Mouse (Mus musculus): Measurements from ENCODE around the gene Trim7. TPM values are rescaled to one million over a fixed set of nuclear protein-coding genes. Genes with fewer than 3 reads are reported as not detected.
"Not testable (repeated sequence)": the region's sequence is repeated elsewhere in the genome, so short reads cannot be mapped to it uniquely, and the experiment has no call there.

The Trim7 gene
- polyA plus RNA-seq, 1 experiment from 2014 or later: 1.00 TPM

DNA sequence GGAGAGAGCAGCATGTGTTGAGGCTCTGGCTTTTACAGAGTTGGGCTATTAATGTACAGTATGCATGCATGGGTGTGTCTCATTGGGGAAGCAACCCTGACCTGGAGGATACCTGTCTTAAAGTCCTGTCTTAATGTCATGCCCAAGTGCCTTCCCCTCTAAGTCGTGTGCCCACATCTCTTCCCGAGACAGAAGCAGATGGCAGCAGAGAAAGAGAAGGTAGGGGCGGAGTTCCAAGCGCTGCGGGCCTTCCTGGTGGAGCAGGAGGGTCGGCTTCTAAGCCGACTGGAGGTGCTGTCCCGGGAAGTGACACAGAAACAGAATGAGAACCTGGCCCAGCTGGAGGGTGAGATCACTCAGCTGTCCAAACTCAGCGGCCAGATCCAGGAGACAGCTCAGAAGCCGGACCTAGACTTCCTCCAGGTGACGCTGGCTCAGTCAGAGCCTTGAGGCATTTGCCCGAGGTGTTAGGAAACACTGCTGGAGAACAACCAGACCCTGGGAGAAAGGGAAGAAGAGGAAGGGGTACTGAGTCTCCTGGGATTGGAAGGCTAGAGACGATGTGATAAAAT is 19.4 kb downstream of the Trim7 start:
- Histone ChIP-seq H3K4me3 (replicated peaks) (no peak overlapping the region), H3K36me3 (replicated peaks) (no peaks in the 10 kb centered on the region), H3K4me1 (no peaks in the 10 kb centered on the region), H3K4me2 (no peak overlapping the region), H3K27me3 (peaks cover 19% of the 10 kb centered on the region), H3K9me3 (no peaks in the 10 kb centered on the region), H3K27ac (no peak overlapping the region), H3K9ac (no peak overlapping the region)
- 44% methylated on average over 13 of the region's 13 CpGs for WGBS
- ATAC-seq (ENCODE audit: low FRiP score): no peak

DNA sequence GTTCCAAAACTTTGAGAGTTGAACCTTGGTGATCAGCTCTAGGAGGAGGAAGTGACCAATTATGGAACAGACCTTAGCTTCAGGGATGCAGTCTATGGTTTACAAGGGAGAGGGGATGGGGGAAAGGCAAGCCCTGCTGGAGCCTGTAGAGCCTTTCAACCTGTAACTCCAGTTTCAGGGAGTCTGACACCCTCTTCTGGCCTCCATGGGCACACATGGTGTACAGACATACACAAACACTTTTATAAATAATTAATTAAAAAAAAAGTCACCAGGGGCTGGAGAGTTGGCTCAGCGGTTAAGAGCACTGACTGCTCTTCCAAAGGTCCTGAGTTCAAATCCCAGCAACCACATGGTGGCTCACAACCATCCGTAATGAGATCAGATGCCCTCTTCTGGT is 20.4 kb downstream of the Trim7 start:
- not testable (repeated sequence) for H3K27ac ChIP-seq; H3K9me3 ChIP-seq; H3K36me3 ChIP-seq (replicated peaks); H3K4me2 ChIP-seq; H3K4me1 ChIP-seq; ATAC-seq (ENCODE audit: low FRiP score); H3K4me3 ChIP-seq (replicated peaks); H3K9ac ChIP-seq
- WGBS: 77% methylated on average over 2 of the region's 2 CpGs
- peaks cover 21% of the 10 kb centered on the region for H3K27me3 ChIP-seq

DNA sequence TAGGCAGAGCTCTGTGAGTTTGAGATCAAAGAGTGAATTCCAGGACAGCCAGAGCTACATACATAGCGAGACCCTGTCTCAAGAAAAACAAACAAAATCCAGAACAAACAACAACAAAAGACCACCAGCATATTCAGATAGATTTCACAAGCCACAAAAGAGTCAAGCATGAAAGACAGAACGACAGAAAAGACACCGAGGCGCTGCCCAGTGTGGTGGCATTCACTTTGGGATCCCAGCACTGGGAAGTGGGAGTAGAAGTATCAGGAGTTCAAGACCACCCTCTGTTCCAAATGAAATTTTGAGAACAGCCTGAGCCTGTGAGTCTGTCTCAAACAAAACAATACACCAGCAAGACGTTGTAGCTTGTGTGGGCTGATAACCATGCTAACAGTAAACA is 20.9 kb downstream of the Trim7 start:
- Histone ChIP-seq H3K4me2 (no peak overlapping the region), H3K9me3 (no peaks in the 10 kb centered on the region), H3K27ac (no peak overlapping the region), H3K4me3 (replicated peaks) (no peak overlapping the region), H3K4me1 (no peaks in the 10 kb centered on the region), H3K27me3 (peaks cover 21% of the 10 kb centered on the region), H3K9ac (no peak overlapping the region), H3K36me3 (replicated peaks) (no peaks in the 10 kb centered on the region)
- ATAC-seq (ENCODE audit: low FRiP score): no peak
- WGBS: 66% methylated on average over 5 of the region's 5 CpGs

DNA sequence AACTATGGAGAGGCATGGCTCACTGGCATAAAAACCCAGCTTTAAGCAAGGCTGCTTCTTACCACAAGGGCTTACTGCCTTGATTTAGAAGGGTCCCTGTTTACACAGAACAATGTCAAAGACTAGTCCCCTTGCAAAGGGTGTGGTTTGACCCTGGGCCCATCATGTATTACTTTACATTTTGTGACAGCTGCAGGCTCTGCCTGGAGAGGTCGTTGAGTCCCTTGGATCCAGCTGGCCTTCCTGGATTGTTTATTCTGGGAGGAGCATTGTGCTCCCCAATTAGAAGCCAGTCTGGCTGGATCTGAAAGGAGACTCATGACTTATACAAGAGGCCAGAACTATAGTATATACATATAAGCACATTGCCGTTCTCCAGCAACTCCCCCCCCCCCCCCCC is 24.3 kb downstream of the Trim7 start:
- H3K4me3 ChIP-seq (replicated peaks): no peak overlapping the region
- H3K9me3 ChIP-seq: no peaks in the 10 kb centered on the region
- H3K4me2 ChIP-seq: no peak overlapping the region
- 61% methylated on average over 2 of the region's 2 CpGs for WGBS
- H3K27ac ChIP-seq: no peak overlapping the region
- no peak overlapping the region for H3K9ac ChIP-seq
- ATAC-seq (ENCODE audit: low FRiP score): no peak
- peaks cover 23% of the 10 kb centered on the region for H3K4me1 ChIP-seq
- H3K27me3 ChIP-seq: peaks cover 21% of the 10 kb centered on the region
- H3K36me3 ChIP-seq (replicated peaks): no peaks in the 10 kb centered on the region

DNA sequence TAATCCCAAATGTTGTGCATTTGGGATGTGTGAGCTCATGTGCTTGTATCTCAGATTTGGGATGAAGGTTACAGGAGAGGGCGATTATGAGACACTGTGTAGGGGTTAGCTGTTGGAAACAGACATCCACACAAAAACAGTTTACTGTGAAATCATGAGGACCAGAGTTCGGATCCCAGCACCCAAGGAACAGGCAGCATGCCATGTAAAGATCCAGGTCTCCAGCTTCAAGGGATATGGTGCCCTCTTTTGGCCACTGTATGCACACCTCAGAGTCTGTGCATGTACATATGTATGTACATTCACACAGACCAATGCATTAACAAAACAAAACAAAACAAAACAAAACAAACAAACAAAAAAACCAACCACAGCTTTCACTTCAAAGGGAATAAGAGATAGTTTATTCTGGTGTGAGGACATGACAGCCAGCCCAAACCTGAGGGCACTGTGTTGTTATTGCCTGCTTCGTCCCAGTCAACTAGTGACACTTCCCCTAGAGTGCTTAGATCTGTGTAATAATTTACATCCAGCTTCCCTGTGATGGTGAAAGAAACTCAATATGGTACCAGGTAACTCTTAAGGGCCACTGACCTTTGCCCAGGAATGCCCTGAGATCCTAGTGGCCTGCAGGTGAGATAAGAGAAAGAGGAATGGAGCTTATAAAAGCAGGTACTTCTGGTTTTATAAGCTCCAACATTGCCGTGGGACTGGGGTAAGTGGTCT is 25.5 kb downstream of the Trim7 start:
- ATAC-seq (ENCODE audit: low FRiP score): no peak
- Histone ChIP-seq H3K27me3 (peaks cover 21% of the 10 kb centered on the region), H3K36me3 (replicated peaks) (no peaks in the 10 kb centered on the region), H3K4me1 (peaks cover 23% of the 10 kb centered on the region), H3K27ac (no peak overlapping the region), H3K4me2 (no peak overlapping the region), H3K9me3 (no peaks in the 10 kb centered on the region), H3K4me3 (replicated peaks) (no peak overlapping the region), H3K9ac (no peak overlapping the region)
- whole genome bisulfite sequencing: 82% methylated on average over 4 of the region's 4 CpGs

DNA sequence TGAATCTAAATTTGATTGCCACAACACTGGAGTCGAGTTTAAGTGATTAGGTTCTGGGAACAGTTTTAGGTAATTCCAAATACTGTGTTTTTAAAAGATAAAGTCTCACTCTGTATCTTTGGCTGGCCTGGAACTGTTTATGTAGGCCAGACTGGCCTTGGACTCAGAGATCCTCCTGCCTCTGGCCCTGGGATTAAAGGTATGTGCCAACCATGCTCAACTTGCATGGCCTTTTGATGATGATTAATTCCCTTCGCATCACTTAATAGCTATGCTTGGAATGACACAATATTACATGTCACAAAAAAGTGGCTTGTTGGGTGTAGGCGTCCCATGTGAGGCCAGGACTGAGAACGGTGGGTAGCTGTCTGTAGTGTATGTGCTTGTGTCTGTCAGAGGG is 26.2 kb downstream of the Trim7 start:
- Histone ChIP-seq H3K4me3 (replicated peaks) (peak overlapping the region; percentile 58), H3K9me3 (no peaks in the 10 kb centered on the region), H3K4me2 (no peak overlapping the region), H3K9ac (no peak overlapping the region), H3K4me1 (peaks cover 23% of the 10 kb centered on the region), H3K27ac (no peak overlapping the region), H3K36me3 (replicated peaks) (no peaks in the 10 kb centered on the region), H3K27me3 (peaks cover 21% of the 10 kb centered on the region)
- no peak for ATAC-seq (ENCODE audit: low FRiP score)
- 77% methylated on average over 4 of the region's 4 CpGs for WGBS

DNA sequence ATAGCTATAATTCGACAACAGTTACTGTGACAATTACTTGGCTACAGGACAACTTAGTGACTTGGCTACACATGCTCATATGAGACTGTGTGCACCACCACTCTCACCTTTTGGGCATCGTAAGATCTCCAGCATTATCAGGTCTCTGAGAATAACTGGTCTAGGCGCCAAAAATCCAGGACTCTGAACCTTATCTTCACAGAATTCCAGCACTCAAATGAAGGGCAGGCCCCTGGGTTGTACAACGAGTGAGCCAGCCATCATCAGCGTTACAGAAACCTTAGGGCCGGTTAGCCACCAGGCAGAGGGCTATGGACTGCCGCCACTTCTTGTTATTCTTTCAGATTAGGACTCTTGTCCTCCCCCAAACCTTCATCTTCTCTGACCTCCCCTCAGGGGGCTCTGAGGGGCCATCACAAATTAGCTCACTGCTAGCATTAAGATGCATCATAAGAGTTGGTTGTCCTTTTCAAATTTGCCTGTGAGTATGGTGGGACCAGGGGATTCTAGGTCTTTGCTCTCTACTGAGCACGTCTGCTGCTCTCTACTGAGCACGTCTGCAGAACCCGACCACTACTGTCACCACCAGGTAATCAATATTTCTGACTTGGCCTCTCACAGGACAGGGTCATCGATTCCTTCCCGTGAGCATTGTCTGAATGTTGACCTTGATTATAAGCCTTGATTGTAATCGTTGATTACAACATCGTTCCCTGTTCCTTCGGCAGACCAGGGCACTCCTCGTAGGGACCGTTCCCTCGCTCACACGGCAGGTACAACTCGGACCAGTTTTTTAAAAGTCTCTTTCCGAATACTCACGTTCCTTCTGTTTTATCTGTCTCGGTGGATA is 26.9 kb downstream of the Trim7 start:
- peak; percentile 18; the same call in 1 of the 2 replicates for ATAC-seq (ENCODE audit: low FRiP score)
- WGBS: 8% methylated on average over 23 of the region's 23 CpGs
- H3K36me3 ChIP-seq (replicated peaks): no peaks in the 10 kb centered on the region
- H3K9me3 ChIP-seq: no peaks in the 10 kb centered on the region
- peaks cover 23% of the 10 kb centered on the region for H3K27me3 ChIP-seq
- H3K4me3 ChIP-seq (replicated peaks): peak overlapping the region; percentile 58
- H3K4me2 ChIP-seq: peak overlapping the region; percentile 85
- peak overlapping the region; percentile 50 for H3K9ac ChIP-seq
- no peak overlapping the region for H3K27ac ChIP-seq
- peaks cover 26% of the 10 kb centered on the region for H3K4me1 ChIP-seq

DNA sequence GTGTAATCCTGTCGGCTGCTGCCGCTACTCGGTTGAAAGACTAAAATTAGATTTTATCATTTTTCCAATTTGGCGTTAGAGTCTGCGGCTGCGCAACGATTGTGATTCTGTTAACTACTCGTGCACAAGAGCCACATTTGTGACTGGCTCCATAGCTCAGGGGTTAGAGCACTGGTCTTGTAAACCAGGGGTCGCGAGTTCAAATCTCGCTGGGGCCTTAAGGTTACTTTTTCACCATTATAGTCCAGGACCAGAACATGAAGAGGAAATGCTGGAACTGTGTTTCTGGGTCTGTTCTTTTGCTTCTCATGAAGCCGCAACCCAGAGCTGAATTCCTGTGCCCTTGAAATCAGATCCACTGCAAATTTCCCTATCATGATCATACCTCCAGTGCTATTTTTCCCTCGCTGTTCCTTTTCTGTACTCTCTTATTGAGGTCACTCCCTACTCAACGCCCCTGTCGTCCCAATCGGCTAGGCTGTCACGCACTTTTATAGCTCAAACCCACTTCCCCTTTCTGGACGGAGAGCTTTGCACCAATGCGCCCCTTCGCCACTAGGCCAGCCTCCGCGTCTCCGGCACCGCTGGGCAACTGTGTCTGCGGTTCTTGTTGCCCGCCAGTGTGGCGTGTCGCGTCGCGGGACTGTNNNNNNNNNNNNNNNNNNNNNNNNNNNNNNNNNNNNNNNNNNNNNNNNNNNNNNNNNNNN is 27.7 kb downstream of the Trim7 start:
- ATAC-seq (ENCODE audit: low FRiP score): peak; percentile 68
- under 1% methylated on average over 31 of the region's 31 CpGs for WGBS

DNA sequence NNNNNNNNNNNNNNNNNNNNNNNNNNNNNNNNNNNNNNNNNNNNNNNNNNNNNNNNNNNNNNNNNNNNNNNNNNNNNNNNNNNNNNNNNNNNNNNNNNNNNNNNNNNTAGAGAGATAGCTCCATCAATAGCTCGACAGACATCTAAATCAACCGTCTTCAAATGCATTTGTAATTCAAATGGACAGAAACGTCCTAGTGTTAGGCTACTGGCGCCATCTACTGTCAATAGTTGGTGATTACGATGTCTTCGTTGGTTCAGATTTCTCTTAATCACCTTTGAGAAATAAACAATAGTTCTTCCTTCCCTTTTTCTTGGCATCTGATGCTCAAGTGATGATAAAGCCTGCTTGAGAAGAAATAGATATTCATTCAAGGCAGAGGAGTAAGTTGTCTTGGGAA is 33.1 kb downstream of the Trim7 start:
- WGBS: under 1% methylated on average over 6 of the region's 6 CpGs
- H3K27ac ChIP-seq: no peak overlapping the region
- H3K36me3 ChIP-seq (replicated peaks): no peaks in the 10 kb centered on the region
- peaks cover 22% of the 10 kb centered on the region for H3K27me3 ChIP-seq
- H3K9ac ChIP-seq: no peak overlapping the region
- ATAC-seq (ENCODE audit: low FRiP score): no peak
- no peaks in the 10 kb centered on the region for H3K9me3 ChIP-seq
- peaks cover 23% of the 10 kb centered on the region for H3K4me1 ChIP-seq
- peak overlapping the region; percentile 61 for H3K4me2 ChIP-seq
- H3K4me3 ChIP-seq (replicated peaks): peak overlapping the region; percentile 17; the same call in 1 of the 2 replicates

More for the DNA sequence above, 27.7 kb downstream of the Trim7 start:
- H3K27me3 ChIP-seq: peaks cover 27% of the 10 kb centered on the region
- H3K4me3 ChIP-seq (replicated peaks): peak overlapping the region; percentile 58
- H3K4me2 ChIP-seq: peak overlapping the region; percentile 85
- H3K36me3 ChIP-seq (replicated peaks): no peaks in the 10 kb centered on the region
- no peak overlapping the region for H3K27ac ChIP-seq
- no peaks in the 10 kb centered on the region for H3K9me3 ChIP-seq
- peaks cover 34% of the 10 kb centered on the region for H3K4me1 ChIP-seq
- peak overlapping the region; percentile 58 for H3K9ac ChIP-seq

DNA sequence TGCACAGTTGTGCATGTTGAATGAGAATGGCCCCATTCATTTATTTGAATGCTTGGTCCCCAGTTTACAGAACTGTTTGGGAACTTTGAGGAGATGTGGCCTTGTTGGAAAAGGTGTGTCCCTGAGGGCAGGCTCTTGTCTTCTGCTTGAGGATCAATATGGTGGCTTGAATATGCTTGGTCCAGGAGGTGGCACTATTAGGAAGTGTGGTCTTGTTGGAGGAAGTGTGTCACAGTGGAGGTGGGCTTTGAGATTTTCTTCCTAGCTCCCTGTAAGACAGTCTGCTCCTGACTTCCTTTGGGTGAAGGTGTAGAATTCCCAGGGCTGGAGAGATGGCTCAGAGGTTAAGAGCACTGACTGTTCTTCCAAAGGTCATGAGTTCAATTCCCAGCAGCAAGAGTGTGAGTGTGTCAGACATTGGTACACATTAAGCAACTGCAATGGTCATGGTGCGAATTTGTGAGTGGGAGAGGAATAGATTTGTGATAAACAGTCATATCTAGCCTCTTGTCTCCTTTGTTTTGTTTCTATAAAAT is 36.9 kb downstream of the Trim7 start:
- Histone ChIP-seq H3K4me2 (no peak overlapping the region), H3K36me3 (replicated peaks) (no peaks in the 10 kb centered on the region), H3K27ac (no peak overlapping the region), H3K9ac (no peak overlapping the region), H3K27me3 (peaks cover 19% of the 10 kb centered on the region), H3K9me3 (no peaks in the 10 kb centered on the region), H3K4me1 (peaks cover 10% of the 10 kb centered on the region), H3K4me3 (replicated peaks) (no peak overlapping the region)
- ATAC-seq (ENCODE audit: low FRiP score): no peak
- WGBS: 82% methylated on average over 1 of the region's 1 CpGs

DNA sequence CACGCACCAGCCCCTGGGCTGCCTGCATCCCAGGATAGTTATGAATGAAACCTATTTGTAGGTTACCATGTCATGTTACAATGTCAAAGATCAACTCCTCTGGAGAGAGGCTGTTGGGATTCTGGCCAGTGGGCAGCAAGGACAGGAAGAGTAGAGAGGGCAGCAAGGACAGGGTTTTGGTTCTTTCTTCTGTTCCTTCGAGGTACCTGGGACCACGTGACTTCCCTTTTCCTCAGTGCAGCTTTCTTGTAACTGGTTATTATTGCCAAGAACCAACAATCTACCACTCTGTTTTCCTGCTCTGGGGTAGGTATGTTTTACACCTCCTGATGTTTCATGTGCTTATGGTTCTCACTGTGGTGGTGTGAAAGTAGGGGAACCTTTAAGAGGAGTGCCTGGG is 37.9 kb downstream of the Trim7 start:
- Histone ChIP-seq H3K9ac (no peak overlapping the region), H3K4me1 (peaks cover under 1% of the 10 kb centered on the region; the same call in 1 of the 2 replicates), H3K27ac (no peak overlapping the region), H3K36me3 (replicated peaks) (no peaks in the 10 kb centered on the region), H3K27me3 (peaks cover 12% of the 10 kb centered on the region), H3K4me3 (replicated peaks) (no peak overlapping the region), H3K9me3 (no peaks in the 10 kb centered on the region), H3K4me2 (no peak overlapping the region)
- ATAC-seq (ENCODE audit: low FRiP score): no peak
- WGBS: 92% methylated on average over 3 of the region's 3 CpGs

DNA sequence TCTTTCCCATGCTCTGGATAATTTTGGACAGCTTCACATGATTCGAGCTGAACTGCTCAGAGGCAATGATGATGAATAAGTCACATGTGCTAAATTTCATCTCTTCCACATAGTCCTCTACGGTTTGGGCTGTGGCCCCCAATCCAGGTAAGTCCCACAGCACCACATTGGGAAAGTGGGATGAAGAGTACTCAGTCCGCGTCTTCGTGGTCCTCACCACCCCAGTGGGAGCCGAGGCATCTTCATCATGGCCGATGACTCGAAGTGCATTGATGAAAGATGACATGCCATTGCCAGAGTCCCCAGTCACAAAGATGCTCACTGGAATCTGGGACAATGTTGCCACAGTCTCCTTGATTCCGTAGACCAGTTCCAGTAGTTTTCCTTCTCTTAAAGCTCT is 40.5 kb downstream of the Trim7 start:
- peaks cover 6% of the 10 kb centered on the region; the same call in 1 of the 2 replicates for H3K27me3 ChIP-seq
- ATAC-seq (ENCODE audit: low FRiP score): no peak
- no peaks in the 10 kb centered on the region for H3K9me3 ChIP-seq
- peaks cover 8% of the 10 kb centered on the region for H3K4me1 ChIP-seq
- WGBS: 94% methylated on average over 9 of the region's 9 CpGs
- H3K27ac ChIP-seq: no peak overlapping the region
- no peaks in the 10 kb centered on the region for H3K36me3 ChIP-seq (replicated peaks)
- no peak overlapping the region for H3K4me3 ChIP-seq (replicated peaks)
- no peak overlapping the region for H3K4me2 ChIP-seq
- H3K9ac ChIP-seq: no peak overlapping the region

Data from forebrain, embryonic 12.5 days (tissue).